In the genomic region with DNA sequence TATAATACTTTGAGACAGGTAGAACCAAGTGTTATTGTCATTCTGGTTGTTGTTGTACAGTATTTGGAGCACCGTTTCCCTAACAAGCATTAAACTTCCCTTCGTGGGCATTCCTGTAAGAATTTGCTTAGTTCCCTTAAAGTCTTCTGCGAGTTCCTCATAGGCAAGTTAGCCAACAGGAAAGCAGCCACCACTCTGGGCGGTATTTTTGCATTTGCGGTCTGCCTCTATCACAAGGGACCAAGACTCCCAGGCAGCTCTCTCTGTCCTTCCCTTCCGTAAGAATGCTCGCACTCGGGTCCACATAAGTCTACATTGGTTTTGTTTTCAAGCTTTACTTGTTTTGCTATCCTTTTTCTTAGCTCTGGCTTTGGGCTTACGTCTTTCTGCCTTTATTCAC, we compare ENCODE assay signal across 14 mouse cellular contexts. TPM values are rescaled to one million over a fixed set of nuclear protein-coding genes. Genes with fewer than 3 reads are reported as not detected.
"Had no signal": no experiment of that assay in that cellular context is flagged by ENCODE, and none has a peak within 500 bp of the region (broad histone marks: within the 10 kb centered on the region; RNA-seq: fewer than 3 reads in every experiment).

No protein-coding gene starts in this region.

- H3K4me3 ChIP-seq: intestine, embryonic 15.5 days; left cerebral cortex, adult 2 months; limb, embryonic 15.5 days; midbrain, embryonic 12.5 days; neural tube, embryonic 15.5 days had no signal

- H3K4me1 ChIP-seq: intestine, embryonic 15.5 days; limb, embryonic 15.5 days; midbrain, embryonic 12.5 days; neural tube, embryonic 15.5 days had no signal

- H3K9ac ChIP-seq: intestine, embryonic 15.5 days; limb, embryonic 15.5 days; midbrain, embryonic 12.5 days; neural tube, embryonic 15.5 days had no signal

- H3K27ac ChIP-seq: intestine, embryonic 15.5 days; left cerebral cortex, adult 2 months; limb, embryonic 15.5 days; midbrain, embryonic 12.5 days; neural tube, embryonic 15.5 days; stomach, postnatal 0 days had no signal

- H3K4me2 ChIP-seq: intestine, embryonic 15.5 days; limb, embryonic 15.5 days; midbrain, embryonic 12.5 days; neural tube, embryonic 15.5 days had no signal

- ATAC-seq: intestine, embryonic 15.5 days had no signal

- H3K9me3 ChIP-seq: intestine, embryonic 15.5 days; limb, embryonic 15.5 days; midbrain, embryonic 12.5 days; neural tube, embryonic 15.5 days had no signal

- H3K36me3 ChIP-seq: intestine, embryonic 15.5 days; limb, embryonic 15.5 days; midbrain, embryonic 12.5 days; neural tube, embryonic 15.5 days had no signal

- H3K27me3 ChIP-seq: intestine, embryonic 15.5 days; limb, embryonic 15.5 days; midbrain, embryonic 12.5 days; neural tube, embryonic 15.5 days had no signal

- DNase-seq: kidney, adult 18-20 months; kidney, postnatal 10 days; kidney, postnatal 4 days; lung, adult 18-20 months; lung, postnatal 4 days; right cerebral cortex, adult 18-20 months; thymus, postnatal 14 days had no signal

RNA-seq across cellular contexts. Expression of gene Rpl36a-ps1, which starts 37.3 kb away (rescaled TPM):
- total RNA-seq: midbrain, postnatal 0 days had no signal
- polyA plus RNA-seq: midbrain, embryonic 12.5 days; neural tube, embryonic 15.5 days had no signal
